Mouse (Mus musculus): ENCODE measurements around the gene Lactbl1. TPM values are rescaled to one million over a fixed set of nuclear protein-coding genes. Genes with fewer than 3 reads are reported as not detected.

The Lactbl1 gene
- polyA plus RNA-seq, 1 experiment from 2014 or later, result 0.05 TPM

- ATAC-seq, result 0 out of 2 replicates have a peak, but pooled peaks have one; percentile 2
- Histone ChIP-seq H3K4me1 (ENCODE audit: control insufficient read depth, insufficient read depth, low read depth, low read length) (peaks cover 4% of the 10 kb centered on the region), H3K4me3 (ENCODE audit: low read length) (no peak overlapping the region), H3K9ac (ENCODE audit: low read depth, low read length) (no peak overlapping the region), H3K9me3 (ENCODE audit: control insufficient read depth, low read length) (no peaks in the 10 kb centered on the region), H3K36me3 (ENCODE audit: control insufficient read depth, insufficient read depth, low read length) (no peaks in the 10 kb centered on the region; the same call in 1 of the 2 replicates), H3K27ac (ENCODE audit: low read depth, low read length) (no peak overlapping the region), H3K4me2 (ENCODE audit: low read length) (no peak overlapping the region), H3K27me3 (replicated peaks; ENCODE audit: control insufficient read depth, insufficient read depth, low read length) (no peaks in the 10 kb centered on the region)
- 70% methylated on average over 4 of the region's 6 CpGs for WGBS
These were observed 62.1 kb downstream of the Lactbl1 start for GRCm38 (mm10) chr4:136684485-136684884.

GRCm38 (mm10) chr4:136685431-136685869 is 63.0 kb downstream of the Lactbl1 start:
- 60% methylated on average over 10 of the region's 10 CpGs for WGBS
- H3K36me3 ChIP-seq (ENCODE audit: control insufficient read depth, insufficient read depth, low read length), result no peaks in the 10 kb centered on the region; the same call in 1 of the 2 replicates

DNA sequence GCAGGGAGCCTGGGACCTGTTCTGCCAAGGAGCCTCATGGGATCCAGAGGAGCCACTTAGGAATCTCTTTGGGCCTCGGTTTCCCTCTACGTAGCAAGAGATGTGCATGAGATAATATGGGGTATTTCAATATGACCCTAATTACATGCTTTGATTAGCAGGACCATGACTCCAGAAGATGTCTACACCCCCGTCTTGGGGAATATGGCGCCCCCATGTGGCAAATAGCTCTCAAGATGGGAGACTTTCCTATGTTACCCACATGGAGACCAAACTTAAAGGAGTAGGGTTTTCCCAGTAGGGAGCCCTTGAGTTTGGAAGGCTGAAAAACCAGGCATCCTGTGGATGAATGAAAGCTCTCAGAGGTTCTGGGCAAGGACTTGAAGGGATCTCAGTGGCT is 65.7 kb downstream of the Lactbl1 start:
- Histone ChIP-seq H3K9ac (ENCODE audit: low read depth, low read length) (no peak overlapping the region), H3K4me2 (ENCODE audit: low read length) (no peak overlapping the region), H3K27me3 (replicated peaks; ENCODE audit: control insufficient read depth, insufficient read depth, low read length) (no peaks in the 10 kb centered on the region), H3K4me3 (ENCODE audit: low read length) (no peak overlapping the region), H3K27ac (ENCODE audit: low read depth, low read length) (no peak overlapping the region), H3K4me1 (ENCODE audit: control insufficient read depth, insufficient read depth, low read depth, low read length) (no peaks in the 10 kb centered on the region), H3K9me3 (ENCODE audit: control insufficient read depth, low read length) (no peaks in the 10 kb centered on the region), H3K36me3 (ENCODE audit: control insufficient read depth, insufficient read depth, low read length) (peaks cover 14% of the 10 kb centered on the region)
- ATAC-seq, result no peak
- WGBS, result 63% methylated on average over 4 of the region's 4 CpGs

More at GRCm38 (mm10) chr4:136685431-136685869, 63.0 kb downstream of the Lactbl1 start:
- Histone ChIP-seq H3K4me2 (ENCODE audit: low read length) (no peak overlapping the region), H3K27ac (ENCODE audit: low read depth, low read length) (no peak overlapping the region), H3K27me3 (replicated peaks; ENCODE audit: control insufficient read depth, insufficient read depth, low read length) (no peaks in the 10 kb centered on the region), H3K4me3 (ENCODE audit: low read length) (no peak overlapping the region), H3K4me1 (ENCODE audit: control insufficient read depth, insufficient read depth, low read depth, low read length) (peaks cover 4% of the 10 kb centered on the region), H3K9ac (ENCODE audit: low read depth, low read length) (no peak overlapping the region), H3K9me3 (ENCODE audit: control insufficient read depth, low read length) (no peaks in the 10 kb centered on the region)
- ATAC-seq, result no peak

Small RNA genes lying within 50 kb of the gene (microRNA-seq; reads per million reads assigned to microRNA genes)
- not detected for gene Gm22180

Other genes with a start within 250 kb of the Lactbl1 start
- 3.7 and 4.7 TPM in 2 replicates for gene Htr1d, start 199.1 kb upstream of the Lactbl1 start, polyA plus RNA-seq (2015; fragmentation: Nextera tagmentation; extraction: Ambion mirVana)
- 0.11 and 0.43 TPM in 2 replicates for gene 6030445D17Rik, start 160.4 kb upstream of the Lactbl1 start, polyA plus RNA-seq (2015; fragmentation: Nextera tagmentation; extraction: Ambion mirVana)
- gene Luzp1, start 152.9 kb upstream of the Lactbl1 start, polyA plus RNA-seq (2015; fragmentation: Nextera tagmentation; extraction: Ambion mirVana), result 55.5 and 63.4 TPM in 2 replicates
- 31.6 and 45.7 TPM in 2 replicates for gene Kdm1a, start 19.9 kb upstream of the Lactbl1 start, polyA plus RNA-seq (2015; fragmentation: Nextera tagmentation; extraction: Ambion mirVana)
- gene Tex46, start 12.2 kb upstream of the Lactbl1 start, polyA plus RNA-seq (2015; fragmentation: Nextera tagmentation; extraction: Ambion mirVana), result not detected in 2 replicates
- 7.8 and 10.1 TPM in 2 replicates for gene Ephb2, start 213.4 kb downstream of the Lactbl1 start, polyA plus RNA-seq (2015; fragmentation: Nextera tagmentation; extraction: Ambion mirVana)

Measured in hindbrain, embryonic 16.5 days (tissue).